In genomic region chr1:179281401-179282121, GRCm38 (mm10) we compare ENCODE assay signal across 9 mouse cellular contexts.
DNase-seq lines count a peak whose midpoint lies in the region; ATAC-seq and TF ChIP-seq lines count a peak whose summit lies in the region.
"Had no signal": no experiment of that assay in that cellular context is flagged by ENCODE, and none has a peak within 500 bp of the region (broad histone marks: within the 10 kb centered on the region; RNA-seq: fewer than 3 reads in every experiment).

No protein-coding gene starts in this region.

- H3K27ac ChIP-seq in gastrocnemius, adult 2 months: no peak overlapping the region

- peak; percentile 26 for DNase-seq in gastrocnemius, adult 2 months
- no peak for DNase-seq in gastrocnemius, postnatal 25 days
- peak; percentile 15 for DNase-seq in ovary, postnatal 14 days (ENCODE audit: low spot score)
- no peak for DNase-seq in ovary, postnatal 36 days (ENCODE audit: low spot score)
- DNase-seq in heart, postnatal 4 days: peak; percentile 78
- DNase-seq in testis, postnatal 10 days (ENCODE audit: low spot score): peak; percentile 55
- no peak for DNase-seq in spleen, postnatal 10 days (ENCODE audit: low spot score in 2 of 2)
- DNase-seq: forebrain, postnatal 0 days had no signal

- no peak overlapping the region for H3K4me3 ChIP-seq in gastrocnemius, adult 2 months

- no peak for TF ChIP-seq CTCF in gastrocnemius, adult 2 months (IDR thresholded peaks at IDR 0.05)

- ATAC-seq in megakaryocyte-erythroid progenitor cell, adult 5-6 weeks (replicated peaks; ENCODE audit: low FRiP score, low TSS enrichment, poor library complexity, severe bottlenecking): no peak
- ATAC-seq: forebrain, postnatal 0 days had no signal

- intact Hi-C loops in gastrocnemius, adult 2 months (cut with DNase I): no loop called here

Comparison
In these comparisons a context has a peak if more than half of its experiments do, and no peak if none do; other contexts are left out.
1. DNase-seq: peak in gastrocnemius, adult 2 months (single experiment), ovary, postnatal 14 days (single experiment), heart, postnatal 4 days (single experiment) and testis, postnatal 10 days (single experiment); none in gastrocnemius, postnatal 25 days (single experiment), ovary, postnatal 36 days (single experiment) and spleen, postnatal 10 days (0 of 2).